Mouse (Mus musculus): ENCODE data around the gene Higd1a.

Higd1a gene

DNA sequence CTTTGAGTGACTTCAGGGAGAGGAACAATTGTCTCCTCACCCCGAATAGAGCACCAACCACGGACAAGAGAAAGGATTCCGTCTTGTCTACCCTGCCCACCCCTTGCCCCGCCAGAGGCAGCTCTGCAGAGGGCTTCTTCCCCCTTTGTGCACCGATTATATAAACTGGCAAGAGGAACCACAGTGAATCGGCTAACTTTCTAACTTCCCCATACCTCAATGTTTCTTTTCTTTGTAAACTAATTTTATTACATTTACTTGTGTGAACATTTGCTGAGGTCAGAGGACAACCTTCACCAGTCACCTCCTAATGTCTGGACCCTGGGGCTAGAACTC is at the start of gene Higd1a:
TSS of gene Higd1a (minus strand) at position 210 of the 336 bp plus-strand sequence.
- in situ Hi-C loops (cut with MboI), result no loop called here

DNA sequence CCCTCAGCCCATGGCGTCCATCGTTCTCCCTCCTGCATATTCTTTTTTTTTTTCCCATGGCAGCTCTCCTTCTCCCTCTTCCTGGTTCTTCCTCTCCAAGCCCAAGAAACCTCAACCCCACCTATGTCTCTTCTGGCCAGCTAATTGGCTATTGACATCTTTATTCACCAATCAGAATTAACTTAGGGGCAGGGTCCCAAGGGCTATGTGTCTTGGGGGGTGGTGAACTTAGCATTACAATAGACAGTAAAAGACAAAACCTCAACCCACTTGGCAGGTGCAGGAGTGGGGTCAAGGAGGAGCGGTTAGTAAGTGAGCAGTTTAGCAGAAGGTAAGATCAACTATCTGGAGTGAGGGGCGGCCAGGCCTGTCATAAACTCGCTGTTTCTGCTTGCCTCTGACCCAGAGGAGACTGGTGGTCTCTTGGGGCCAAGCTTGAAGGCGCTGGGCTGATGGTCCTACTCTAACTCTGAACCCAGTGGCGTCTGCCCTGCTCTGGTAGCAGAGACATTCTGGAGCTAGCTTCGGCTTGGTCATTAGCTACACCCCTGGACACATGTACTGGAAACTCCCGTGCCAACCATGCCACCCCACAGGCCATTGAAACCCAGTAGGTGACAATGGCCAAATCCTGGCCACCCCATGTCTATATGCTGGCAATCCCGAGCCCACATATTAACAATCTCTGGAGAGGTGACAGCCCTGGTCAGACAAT is 49.4 kb upstream of the Higd1a start:
- in situ Hi-C loops (cut with MboI), result no loop called here

DNA sequence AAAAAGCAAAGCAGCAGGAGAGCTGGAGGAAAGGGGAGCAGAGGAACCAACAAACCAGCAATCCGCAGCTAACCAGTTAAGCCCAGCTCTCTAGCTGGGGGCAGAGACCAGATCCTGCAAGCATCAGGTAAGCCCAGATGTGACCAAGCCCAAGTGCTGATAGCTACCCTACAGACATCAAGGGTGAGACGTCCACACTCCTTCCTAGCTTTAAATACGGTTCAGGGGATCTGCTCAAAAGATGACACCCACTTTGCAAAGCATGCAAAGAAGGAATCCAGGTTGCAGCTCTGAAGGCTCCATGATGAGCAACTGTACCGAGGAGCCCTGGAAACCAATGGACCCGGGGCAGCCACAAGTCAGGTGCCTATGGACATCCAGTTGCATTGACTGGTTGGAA is 48.3 kb upstream of the Higd1a start:
- in situ Hi-C loops (cut with MboI), result no loop called here

DNA sequence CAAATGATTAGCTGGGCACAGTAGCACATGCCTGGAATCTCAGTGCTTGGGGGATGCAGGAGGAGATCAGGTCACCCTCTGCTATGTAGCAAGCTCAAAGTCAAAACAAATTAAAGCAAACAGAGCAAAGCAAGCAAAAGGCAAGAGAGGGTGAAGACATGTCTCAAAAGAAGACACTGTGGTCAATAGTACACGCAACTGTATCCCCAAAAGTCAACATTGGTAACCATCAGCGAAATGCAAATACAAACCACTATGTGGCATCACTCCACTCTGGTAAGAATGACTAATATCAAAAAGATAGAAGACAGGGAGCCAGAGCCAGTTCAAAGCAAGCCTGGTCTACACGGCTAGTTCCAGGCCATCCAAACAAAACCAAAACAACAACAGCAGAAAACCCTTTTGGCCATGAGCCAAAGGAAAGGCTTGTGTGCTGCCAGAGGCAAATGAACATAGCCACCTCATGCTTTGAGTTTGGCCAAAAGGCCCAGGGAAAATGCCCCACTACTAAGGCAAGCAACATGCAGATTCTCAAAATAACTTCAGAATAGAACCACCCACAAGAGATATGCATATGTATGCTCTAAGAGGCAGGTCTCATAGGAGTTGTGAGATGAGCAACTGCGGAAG is 47.5 kb upstream of the Higd1a start:
- in situ Hi-C loops (cut with MboI), result no loop called here

DNA sequence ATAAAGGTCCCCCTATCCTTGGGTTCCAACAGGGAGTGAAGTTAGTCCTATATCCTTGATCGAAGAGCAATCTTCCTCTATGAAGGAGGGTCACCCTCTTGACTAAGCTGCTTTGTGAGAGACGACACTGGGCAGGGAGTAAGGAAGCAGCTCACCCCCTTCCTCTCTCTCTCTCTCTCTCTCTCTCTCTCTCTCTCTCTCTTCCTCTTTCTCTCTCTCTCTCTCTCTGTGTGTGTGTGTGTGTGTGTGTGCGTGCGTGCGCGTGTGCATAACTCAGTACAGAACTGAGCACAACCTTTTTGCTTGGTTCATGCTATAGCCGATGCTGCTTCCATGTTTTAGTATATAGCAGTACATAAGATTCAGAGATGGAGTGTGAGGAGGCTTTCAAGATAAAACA is 46.8 kb upstream of the Higd1a start:
- in situ Hi-C loops (cut with MboI), result no loop called here

DNA sequence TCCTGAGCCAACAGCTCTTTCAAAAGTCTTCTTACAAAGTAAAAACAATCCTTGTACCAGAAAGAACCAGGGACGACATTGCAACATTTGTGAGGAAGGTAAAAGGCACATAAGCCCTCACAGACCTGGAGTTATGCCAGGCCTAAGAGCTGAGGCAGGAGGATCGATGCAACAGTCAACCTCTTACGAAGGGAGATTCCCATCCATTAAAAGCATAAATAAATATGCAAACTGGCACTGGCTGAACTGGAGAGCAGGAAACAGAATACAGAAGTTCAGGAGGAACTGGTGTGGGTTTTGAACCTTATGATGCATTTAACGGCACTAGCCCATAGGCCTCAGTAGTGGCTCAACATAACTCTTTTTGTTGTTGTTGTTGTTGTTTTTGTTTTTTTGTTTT is 46.2 kb upstream of the Higd1a start:
- in situ Hi-C loops (cut with MboI), result no loop called here

DNA sequence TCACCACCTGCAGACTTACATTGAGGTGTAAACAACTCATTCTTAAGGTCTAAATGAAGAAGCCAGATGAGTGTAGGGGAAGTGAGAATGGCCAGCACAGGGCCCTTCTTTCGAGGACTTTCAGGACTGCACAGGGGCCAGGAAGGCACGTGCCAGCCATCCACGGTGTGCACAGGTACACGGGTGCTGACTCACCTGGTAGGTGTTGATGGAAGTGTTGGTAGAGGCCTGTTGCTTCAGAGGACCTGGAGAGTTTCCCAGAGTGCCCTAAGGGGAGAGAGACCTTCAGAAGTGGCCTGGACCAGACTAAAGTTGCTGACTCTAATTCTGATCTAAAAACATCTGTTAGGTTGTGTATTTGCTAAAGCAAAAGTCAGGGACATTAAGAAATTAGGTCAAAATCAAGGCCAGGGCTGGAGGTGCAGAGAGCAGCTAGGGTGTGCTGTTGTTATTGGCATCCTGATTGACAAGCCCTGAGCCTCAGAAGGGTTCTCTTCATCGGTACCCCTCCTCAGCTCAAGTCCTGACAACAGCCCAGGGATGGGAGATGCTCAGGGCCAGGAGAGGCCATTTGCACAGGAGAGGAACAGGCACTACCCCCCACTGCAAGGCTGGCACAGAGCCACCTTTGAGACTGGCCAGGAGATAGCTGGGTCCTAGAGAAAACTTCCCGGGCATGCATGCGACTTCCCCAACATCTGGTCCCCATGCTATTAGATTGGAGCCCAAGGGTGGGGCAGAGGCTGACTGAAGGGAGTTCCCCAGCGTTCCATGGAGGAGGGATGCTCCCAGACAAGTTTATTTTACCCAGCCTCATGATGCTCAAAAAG is 45.5 kb upstream of the Higd1a start:
- in situ Hi-C loops (cut with MboI), result no loop called here

DNA sequence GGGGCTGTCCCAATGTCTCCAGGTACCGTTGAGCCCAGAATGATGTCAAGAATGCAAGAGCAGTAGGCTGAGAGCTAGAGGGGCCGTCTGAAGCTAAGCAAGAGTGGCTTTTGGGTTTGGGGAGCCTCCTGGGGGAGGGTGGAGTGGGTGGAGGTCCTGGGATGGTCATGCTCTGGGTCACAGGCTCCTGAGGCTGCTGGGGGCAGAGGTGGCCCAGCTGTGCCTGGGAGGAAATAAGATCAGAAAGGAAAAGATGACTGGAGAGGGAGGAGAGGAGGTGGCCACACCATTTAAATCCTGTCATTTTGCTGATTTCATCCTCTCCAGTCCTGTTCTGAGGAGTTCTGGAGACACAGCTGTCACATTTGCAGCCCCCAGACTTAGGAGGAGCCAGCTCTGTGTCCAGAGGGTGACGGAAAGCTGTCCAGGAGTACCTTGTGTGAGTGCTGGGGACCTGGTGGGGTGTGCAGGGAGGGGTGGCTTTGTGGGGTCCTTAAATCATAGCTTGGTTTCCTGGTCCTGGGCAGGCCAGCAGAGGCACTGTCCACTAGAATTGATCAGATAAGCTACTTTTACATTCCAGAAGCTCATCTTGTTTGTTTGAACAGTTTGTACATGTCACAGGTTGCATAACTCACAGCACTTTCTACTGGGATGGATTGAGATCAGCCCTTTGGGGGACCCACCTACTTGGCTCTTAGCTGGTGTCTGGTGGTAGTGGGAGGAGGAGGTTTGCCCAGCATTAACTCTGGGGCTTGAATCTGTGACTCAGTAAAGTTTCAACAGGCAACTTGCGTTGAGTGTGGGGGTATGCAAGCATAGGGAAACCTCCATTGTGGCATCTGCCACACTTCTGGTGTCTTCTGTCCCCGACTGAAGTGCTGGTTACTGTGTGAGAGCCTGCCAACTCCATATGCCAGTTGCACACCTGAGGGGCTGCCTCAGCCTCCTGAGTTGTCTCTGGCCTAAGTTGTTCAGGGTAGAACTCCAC is 43.8 kb upstream of the Higd1a start:
- in situ Hi-C loops (cut with MboI), result no loop called here

DNA sequence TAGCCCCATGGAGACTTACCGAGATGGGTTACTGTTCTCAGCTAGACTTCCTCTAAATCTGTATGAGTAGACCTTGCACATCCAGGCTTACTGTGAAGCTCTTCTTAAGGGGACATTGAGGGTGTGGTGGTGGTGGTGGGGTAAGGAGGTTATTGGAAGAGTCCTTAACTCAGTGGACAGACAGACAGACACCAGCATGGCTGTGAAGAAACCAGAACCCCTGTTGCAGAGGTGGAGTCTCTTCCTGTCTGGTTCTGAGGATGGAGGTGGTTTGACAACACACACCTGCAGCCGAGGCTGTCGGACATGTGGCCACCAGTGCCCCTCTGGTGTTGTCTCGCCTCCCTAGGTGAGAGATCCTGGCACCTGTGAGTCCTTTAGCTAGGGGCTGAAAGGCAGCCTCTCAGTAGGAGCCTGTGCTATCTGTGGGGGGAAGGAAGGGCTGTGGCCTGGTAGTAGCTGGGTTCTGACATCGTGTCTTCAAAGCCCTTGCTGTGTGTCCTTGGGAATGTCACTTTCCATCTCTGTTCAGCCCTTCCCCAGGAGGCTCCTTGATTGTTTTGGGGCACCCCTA is 42.2 kb upstream of the Higd1a start:
- in situ Hi-C loops (cut with MboI), result no loop called here

DNA sequence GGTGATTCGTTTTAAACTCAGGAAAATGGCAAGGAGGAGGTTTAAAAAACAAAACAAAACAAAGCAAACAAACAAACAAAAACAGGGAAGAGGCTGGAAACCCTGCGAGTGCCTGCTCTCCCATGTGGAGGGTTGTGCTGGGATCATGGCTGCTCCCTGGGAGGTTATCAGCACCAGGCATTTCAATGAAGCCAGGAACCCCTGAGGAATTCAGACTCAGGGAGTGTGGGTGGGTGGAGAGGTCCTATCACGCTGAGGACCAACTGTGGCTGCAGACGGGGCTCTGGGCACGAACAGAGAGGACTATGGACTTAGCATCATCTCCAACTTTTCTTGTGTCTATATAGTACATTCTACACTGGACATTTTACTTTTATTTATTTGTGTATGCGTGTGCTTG is 41.1 kb upstream of the Higd1a start:
- in situ Hi-C loops (cut with MboI), result no loop called here

DNA sequence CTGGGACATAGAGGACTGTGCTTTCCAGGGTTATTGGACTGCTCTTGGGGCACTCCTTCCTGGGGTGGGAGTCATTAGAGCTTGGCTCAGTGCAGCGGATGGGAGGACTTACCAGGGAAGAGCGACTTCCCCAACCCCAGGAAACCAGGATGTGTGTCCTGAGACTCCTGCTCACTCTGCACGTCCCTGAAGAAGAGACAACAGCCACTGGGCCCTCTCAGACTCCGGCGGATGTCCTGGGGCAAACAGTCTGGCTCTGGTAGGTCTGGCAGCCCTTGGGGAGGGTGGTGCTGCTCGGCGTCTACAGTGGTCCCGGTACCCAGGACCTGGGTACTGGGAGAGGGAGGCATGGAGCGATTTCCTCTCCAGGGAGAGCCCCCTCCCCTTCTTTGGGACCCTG is 40.1 kb upstream of the Higd1a start, which contains the start of gene Ackr2:
TSS of gene Ackr2 (plus strand) at position 111 of the 400 bp plus-strand sequence.
- in situ Hi-C loops (cut with MboI), result no loop called here

DNA sequence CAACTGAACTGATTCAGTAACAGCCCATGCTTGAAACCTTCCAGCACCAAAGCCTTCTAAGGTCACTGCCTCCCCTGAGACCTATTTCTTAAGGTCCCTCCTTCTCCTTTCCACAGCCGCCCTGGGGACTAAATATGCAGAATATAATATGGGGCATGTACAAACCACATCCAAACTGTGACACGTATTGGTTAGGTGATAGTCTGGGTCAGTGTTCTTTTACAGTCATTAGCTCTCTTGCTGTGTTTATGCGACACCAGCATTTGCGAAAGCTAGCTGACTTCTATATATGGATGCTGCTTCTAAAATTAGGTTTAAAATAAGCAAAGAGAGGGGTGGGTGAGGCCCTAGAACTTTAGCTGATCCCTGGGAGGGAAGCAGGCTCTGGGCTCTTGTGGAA is 38.7 kb upstream of the Higd1a start:
- in situ Hi-C loops (cut with MboI), result no loop called here

DNA sequence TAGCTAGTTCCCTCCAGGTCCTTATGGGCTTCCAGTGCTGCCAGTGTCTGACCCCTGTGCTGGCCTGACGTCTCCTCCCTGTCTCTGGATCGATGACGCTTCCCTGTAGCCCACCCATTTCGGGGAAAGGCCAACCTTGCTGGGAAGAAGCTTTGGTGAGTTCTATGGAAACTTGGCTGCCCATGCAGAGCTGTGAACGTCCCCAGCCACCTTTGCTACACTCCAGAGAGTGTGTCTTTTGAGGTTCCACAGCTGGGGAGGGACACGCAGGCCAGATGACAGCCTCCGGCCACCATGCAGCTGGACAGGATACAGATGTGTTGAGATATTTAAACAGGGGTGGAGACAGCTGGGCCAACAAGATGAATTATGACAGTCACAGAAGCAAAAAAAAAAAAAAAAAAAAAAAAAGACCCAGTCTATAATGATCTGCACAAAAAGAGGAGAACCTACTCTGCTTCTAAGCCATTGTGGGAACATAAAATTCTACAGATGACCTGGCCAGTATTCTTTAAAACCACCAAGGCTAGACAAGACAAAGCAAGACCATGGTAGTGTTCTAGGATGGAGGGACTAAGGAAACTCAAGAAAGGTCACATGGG is 37.3 kb upstream of the Higd1a start:
- in situ Hi-C loops (cut with MboI), result no loop called here

DNA sequence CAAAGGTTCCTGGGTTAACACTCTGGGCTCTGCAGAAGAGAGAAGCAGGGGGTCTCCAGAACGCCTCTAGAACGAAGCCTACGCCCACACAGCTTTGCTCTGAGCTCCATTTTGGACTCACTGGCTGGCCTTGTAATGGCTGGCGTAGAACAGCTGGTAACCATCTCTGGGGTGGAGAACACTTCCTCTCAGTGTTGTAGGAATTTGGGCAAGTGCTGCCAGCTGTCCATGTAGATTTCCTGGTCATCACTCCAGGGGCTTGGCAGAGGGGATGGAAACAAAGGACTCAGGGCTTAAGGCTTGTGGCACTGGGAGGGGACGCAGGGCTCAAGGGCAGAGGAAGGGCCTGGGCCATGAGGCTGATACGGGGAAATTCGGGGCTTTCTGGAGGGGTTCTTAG is 36.3 kb upstream of the Higd1a start:
- in situ Hi-C loops (cut with MboI), result no loop called here

DNA sequence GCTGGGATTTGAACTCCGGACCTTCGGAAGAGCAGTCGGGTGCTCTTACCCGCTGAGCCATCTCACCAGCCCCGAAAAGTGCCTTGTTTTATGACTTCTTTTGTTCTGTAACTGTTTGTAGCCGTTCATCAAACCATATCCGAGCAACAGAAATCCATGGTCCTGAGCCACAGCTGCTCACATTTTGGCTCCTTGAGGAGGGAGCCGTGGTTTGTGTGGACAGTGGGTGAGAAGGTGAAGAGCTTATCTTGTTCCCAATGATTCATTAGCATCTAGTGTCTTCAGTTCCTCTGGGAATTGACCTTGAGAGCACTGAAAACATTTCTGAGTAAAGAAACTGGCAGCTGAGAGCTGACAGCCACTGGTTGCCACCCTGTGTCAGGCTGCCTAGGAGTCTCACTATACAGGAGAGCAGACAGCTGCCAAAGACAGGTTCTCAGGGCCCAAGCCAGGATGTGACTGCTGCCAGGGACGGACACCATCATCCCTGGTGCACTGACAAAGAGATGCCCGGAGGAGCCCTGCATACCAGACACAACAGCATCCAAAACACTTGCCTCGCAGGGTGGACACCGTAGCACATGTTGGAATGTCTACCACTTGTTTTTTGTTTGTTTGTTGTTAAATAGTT is 34.0 kb upstream of the Higd1a start:
- in situ Hi-C loops (cut with MboI), result no loop called here

DNA sequence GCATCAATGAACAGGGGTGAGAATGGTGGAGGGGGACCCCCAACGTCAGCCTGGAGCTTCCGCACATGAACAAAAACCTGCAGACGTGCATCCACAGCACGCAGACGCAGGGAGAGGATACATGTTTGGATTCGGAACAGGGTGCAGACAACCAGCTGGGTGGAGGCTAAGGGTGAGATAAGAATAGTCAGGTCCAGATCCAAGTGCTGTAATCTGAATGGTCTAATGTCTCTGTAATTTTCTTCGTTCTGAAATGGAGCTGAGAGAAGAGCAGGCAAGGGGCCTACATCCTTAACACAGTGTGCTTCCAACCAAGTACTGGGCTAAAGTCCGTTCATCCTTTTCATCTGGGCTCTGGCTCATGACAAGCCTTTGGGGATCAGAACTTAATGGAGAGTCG is 33.1 kb upstream of the Higd1a start:
- in situ Hi-C loops (cut with MboI), result no loop called here

DNA sequence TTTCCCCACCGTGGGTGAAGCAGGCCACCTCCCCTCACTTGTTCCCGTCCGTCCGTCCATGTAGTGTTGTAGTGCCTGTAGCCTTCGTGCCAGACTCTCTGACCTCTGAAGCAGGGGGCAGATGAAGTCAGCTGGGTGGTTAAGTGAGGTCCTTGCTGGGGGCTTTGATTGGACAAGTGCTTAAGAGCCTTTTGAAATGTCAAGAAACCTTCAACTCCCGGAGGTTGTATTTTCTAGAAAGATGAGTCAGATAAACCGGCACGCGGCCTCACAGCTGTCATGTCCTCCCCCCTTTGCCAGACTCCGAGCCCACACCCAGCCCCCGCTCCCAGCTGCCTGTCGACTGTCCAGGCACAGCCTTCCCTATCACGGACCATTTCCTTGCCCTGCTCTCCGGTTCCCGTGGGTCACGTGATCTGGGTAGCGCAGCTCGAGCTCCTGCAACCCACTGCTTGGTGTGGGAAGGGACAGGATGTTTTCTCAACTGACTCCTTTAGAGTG is 32.3 kb upstream of the Higd1a start:
- in situ Hi-C loops (cut with MboI), result no loop called here

DNA sequence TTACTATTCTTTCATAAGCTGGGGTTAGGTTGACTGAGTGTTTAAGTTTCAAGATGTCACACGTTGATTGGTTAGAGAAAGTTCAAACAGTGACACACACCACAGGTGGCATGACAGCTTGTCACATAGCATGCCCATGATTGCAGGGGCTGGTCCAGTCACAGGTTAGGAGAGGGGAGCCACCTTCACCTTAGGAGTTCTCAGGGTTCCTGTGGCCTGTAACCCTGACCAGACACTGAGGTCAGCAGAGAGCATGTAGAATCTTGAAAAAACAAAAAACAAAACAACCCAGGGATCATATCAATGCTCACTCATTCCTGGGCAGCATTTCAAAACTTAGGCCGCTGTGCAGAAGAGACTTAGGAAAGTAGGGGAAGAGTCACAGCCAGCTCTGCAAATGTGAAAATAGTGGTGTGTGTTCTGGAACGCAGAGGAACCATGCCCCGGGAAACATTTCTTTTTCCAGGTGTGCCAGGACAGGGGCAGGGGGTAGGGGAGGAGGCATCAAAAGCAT is 31.8 kb upstream of the Higd1a start:
- in situ Hi-C loops (cut with MboI), result no loop called here

DNA sequence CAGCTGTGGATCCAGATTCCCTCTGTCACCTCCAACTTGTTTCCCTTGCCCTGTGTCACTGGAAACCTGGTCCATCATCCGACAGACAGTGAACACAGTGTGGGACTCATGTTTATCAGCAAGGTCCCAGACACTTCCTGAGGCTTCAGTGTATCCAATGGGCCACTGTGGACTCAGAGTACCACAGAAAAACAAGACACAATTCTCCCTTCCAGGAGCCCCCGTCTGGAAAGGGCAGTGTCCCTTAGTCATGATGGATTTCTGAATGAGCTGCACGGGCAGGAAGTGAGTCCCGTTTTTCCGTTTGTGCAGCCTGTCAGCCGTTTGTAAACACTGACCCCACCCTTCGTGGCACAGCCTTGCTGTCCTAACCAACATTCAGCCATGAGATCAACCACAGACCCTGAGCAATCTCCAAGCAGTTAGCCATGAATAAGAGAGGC is 23.9 kb upstream of the Higd1a start:
- in situ Hi-C loops (cut with MboI), result no loop called here

DNA sequence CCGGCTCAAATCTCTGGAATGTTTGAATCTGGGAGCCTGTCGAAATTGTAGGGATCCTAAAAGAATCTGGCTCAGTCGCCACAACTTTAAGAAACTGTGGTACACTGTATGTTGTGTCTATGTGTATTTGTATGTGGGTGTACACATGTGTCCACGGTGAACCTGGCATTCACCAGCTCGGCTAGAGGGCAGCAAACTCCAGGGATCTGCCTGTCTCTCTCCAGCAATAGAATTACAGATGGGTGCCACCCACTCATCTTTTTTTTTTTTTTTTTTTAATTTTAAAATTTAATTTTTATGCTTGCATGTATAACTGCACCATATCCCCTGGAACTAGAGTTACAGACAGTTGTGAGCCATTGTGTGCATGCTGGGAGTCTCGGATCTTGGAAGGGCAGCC is 23.1 kb upstream of the Higd1a start:
- in situ Hi-C loops (cut with MboI), result no loop called here

Measured in mature B cell (primary cell).